Mouse (Mus musculus) neural tube, embryonic 10.5 days (tissue): ENCODE results near the gene Rassf8.

Experiments
- DNase-seq: peaks from one replicate; pipeline ENCODE4 v3.0.0-alpha.2; 2017; ENCODE audit warnings: low spot score; ENCODE audit errors: extremely low spot score

The Rassf8 gene

DNA sequence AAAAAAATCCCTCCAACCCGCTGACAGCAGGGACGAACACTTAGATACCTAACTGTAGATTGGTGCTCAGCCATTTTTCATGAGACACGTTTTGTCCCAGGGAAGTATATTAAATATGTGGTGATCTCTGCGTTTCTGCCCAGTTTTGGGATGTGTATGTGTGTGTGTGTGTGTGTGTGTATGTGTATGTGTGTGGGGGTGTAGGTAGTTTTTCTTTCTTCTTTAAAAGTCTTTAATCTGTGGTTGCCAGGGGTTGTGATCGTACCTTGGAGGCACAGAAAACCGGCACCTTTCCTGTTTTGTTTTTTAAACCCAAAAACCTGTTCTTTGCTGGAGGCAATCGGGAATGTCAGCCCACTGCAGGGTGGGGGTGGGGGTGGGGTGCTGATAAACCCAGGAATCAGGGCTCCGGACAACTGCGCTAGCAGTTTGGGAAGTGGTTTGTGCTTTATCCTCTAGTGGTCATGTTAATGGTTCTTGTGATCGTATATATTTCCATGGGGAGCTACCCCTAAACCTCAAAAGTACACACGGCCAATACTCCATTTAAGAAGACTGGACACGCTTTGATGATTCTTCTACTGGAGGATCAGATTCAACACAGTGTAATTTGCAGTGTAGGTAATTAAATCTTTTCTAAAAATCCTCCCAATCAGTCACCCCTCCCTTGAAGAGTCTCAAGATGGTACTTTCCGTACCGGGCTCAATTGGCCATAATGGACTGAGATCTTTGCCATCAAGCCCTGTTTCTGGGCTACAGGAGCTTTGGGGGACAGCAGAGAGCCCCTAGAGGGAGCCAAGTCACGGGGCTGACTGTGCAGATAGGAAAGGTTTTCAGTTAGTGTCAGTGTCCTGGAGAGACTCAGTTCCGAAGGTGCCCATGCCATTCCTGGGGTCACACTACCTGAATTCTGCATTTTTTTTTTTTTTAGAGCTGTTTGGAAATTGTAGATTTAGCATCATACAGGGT is 1.4 kb downstream of the Rassf8 start:
- no peak for DNase-seq

GRCm38 (mm10) chr6:145750394-145750793 is 3.8 kb downstream of the Rassf8 start:
- DNase-seq, result no peak

DNA sequence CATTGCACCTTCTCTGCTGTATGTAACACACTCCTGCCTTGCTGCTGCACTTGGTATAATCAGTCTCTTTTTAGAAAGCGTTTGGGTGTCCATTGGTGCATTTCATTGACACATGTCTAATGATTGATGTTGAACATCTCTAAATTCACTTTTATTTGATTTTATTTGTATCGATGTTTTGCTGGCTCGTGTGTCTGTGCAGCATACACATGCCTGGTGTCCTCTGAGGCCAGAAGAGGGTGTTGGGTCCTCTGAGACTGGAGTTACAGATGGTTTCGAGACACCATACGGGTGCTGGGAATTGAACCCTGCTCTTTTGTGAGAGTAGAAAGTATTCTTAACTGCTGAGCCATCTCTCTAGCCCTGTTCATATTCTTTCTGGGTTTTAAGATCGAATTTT is 6.7 kb downstream of the Rassf8 start:
- DNase-seq, result no peak

DNA sequence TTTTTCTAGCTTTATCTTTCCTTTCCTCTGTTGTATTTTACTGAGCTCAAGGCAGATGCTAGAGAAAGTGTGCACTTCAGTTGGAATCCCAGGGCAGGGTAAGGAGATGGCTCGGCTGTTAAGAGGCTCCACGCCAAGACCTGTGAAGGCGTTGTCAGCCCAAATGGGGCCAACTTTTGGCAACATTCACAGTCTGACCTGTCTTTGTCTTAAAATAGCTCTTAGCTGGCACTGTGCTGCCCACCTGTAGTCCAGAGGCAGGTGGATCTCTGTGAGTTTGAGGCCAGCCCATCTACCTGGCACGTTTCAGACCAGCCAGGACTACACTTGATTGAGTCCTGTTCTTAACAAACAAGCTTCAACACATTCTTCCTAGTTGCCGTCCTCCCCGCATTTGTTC is 7.9 kb downstream of the Rassf8 start:
- no peak for DNase-seq

DNA sequence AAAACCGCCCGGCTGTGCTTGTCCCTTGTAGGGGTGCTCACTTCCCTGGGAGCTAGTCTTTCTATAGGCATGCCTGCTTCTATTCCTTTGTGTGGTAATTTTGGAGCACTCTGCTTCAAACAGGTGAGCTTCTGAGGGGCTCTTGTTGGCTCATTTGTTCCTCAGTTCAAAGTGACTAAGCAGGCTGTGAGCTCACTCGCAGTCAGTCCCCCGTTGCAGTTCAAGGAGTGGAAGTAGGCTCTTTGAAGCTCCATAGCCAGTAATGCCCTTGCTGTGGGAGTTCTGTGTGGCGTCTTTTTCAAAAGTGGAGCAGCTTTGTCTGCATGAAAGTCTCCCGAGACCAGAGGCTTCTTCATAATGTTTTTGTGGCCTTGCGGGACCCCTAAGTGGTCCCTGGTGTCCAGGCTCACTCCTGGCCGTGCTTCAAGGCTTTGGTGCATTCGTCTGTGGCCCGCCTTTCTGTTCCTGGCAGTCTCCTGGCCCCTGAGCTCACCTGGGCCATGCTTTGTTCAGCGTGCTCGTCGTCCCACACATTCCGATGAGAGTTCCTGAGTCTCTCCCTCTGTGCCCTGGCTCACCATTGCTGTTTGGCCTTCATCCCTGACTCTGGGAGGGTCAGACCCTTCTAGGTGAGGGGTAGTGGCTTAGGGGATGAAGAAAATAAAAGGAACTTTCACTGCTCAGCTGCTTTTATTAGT is 9.5 kb downstream of the Rassf8 start:
- no peak for DNase-seq

DNA sequence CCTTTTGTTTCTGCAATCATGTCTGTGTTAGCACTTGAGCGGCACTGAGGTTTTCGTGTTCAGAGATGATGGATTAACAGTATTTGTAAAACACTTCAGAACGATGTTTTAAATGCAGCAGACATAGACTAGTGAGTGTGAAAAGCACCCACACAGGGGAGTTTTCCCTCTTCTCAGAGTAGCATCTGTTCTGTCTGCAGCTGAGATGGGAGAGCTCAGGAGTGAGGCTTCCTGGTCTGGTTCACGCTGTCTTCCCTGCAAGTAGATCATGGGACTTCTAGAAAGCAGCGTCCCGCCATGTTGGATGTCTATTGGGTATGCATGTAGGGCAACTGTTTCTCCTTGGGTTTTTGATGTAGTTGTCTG is 10.1 kb downstream of the Rassf8 start:
- DNase-seq, result no peak

DNA sequence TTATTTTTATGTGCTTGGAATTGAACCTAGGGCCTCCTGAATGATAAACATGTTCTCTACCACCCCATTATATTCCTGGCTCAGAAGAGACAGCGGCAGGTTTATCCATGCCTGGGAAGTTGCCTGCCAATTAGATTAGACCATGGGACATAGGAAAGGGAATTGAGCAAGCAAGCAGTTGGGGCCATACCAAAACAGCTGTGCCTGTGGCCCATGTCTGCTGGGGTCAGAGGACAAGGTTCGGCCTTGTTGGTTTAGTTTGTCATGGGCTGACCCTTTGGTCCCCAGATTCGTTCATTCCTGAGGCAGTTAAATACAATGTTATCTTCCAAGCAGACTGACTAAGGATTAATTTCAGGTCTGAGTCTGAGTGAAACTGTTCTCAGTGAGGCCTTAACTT is 10.8 kb downstream of the Rassf8 start:
- no peak for DNase-seq

DNA sequence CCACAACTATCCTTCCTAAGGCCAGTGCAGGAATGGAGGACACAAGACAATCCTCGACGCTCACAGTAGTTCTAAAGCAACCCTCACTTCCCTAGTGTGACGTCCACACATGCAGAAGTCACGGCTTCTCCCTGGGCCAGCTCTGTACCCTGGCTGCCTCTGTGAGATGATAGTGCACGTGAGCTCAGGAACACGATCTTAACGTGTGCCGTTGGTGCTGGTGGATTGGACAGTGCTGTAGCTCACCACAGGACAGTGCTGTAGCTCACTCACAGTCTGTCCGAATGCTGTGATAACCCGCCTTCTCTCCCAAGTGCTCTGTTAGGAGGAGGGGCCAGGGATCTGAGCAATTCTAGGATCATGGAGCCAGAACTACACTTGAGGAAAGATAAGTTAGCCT is 12.1 kb downstream of the Rassf8 start:
- no peak for DNase-seq

DNA sequence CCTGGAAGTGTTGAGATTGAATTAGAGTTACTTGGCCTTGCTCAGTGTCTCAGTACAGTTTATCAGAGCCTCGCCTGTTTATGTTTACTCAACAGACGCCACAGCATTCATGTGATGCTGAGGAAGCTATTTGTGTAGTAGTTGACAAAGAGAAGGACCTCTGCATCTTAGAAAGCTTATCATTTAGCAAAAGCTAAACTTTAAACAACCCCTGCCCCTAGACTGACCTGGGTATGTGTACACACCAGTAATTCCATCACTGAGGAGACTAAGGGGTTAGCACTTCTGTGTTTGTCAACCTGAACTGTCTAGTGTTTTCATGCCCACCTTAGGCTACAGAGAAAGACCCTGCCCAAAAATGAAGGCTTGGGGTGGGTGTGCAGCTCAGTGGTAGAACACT is 12.9 kb downstream of the Rassf8 start:
- no peak for DNase-seq

- DNase-seq, result no peak
These were observed 13.9 kb downstream of the Rassf8 start for GRCm38 (mm10) chr6:145760246-145761016.

DNA sequence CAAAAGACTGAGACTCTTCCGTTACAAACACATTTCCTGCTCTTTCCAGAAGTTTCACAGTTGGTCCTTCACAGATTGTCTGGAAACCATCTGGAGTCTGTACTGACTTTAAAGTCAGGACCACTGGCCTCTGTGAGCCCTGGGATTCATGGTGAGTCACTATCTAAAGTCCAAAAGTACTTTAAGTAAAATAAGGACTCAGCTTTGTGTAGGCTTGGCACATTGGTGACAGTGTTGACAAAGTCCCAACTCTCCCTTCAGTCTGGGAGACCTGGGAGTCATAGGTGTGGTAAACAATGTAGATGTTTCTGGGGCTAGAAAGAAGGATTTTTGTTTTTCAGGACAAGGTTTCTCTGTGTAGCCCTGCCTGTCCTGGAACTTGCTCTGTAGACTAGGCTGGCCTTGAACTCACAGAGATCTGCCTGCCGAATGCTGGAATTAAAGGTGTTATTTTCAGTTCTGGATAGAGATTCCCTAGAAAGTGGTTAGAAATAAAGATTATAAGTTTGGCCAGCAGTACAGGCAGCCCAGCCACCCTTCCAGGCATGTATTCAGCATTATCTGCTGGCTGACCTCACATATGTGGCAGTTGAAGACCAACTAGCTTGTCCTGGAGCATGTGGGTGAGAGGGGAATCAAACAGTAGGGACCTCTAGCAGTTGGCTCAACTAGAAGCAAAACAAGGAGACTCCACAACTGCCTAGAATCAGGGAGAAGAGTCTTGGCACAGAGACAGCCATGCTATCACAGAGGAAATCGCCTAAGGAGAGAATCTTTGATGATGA is 14.8 kb downstream of the Rassf8 start:
- no peak for DNase-seq

- no peak for DNase-seq
These were observed 15.5 kb downstream of the Rassf8 start for GRCm38 (mm10) chr6:145762016-145762415.

DNA sequence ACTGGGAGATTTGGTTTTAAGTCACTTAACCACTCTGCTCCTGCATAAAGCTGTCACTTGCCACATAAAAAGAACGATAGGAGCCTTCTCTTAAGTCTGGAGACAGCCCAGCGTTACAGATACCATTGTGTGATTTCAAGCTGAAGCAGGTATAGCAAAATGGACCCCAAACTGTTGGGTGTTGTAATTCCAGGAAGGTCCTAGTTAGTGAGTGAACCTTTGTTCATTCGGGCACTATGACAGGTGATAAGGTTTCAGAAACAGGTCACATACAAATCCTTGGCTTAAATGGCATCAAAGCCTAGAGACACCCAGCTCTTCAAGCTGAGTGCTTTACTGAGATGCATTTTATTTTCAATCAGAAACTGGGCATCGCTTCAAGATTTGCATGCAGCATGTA is 16.5 kb downstream of the Rassf8 start:
- no peak for DNase-seq

- DNase-seq, result no peak
These were observed 18.5 kb downstream of the Rassf8 start for GRCm38 (mm10) chr6:145765011-145765410.

GRCm38 (mm10) chr6:145766971-145767370 is 20.4 kb downstream of the Rassf8 start:
- DNase-seq, result no peak

DNA sequence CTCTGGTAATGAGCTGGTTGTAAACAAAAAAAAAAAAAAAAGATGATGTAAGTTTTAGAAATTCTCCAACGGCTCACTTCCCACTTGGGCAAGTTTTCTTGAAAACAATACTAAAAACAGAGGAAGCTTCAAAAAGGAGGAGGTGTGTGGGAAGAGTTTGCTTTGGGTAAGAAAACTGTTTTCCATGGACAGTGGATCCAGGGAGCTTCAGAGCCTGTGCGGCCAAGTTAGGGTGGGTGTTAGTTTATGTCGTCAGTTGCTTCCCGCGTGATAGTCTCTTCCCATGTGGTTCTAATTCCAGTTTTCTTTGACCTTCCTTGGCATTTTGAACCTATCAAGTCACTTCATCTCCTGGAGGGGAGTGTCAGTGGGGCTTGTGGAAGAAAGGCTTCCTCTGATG is 21.1 kb downstream of the Rassf8 start:
- no peak for DNase-seq

DNA sequence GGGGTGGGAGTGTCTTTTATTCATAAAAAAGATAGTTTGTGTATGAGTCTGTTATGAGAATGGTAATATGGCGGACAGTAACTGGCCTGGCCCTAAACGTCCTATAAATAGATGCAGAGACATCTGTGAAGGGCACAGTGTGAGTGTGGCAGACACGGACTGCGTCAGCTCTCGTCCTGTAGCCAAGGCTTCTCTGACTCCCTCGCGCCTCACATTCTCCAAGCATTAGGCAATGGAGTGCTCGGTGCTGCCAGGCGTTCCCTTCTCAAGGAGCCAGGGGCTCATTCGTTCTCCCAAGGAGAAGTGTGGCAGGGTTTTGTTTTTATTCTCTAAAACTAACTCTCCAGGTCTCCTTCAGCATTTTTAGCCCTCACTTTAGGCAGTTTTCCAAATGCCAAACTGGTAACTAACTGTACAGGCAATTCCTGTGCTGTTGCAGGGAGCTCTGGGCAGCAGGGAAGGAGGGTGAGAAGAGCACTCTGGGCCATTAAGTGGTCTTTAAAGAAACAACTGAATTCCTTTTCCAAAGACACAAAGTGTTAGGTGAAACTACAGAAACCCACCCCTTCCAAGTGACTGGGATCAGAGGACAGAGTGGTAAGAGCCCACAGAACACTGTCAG is 22.2 kb downstream of the Rassf8 start:
- DNase-seq, result no peak

GRCm38 (mm10) chr6:145769855-145770254 is 23.3 kb downstream of the Rassf8 start:
- no peak for DNase-seq

- no peak for DNase-seq
These were observed 23.9 kb downstream of the Rassf8 start for GRCm38 (mm10) chr6:145770272-145771000.

GRCm38 (mm10) chr6:145774436-145774835 is 27.9 kb downstream of the Rassf8 start:
- DNase-seq, result no peak
